Mouse (Mus musculus) kidney, adult 2 months (tissue): ENCODE measurements around the gene E430018J23Rik. TPM values are rescaled to one million over a fixed set of nuclear protein-coding genes. Genes with fewer than 3 reads are reported as not detected.
A peak's percentile ranks its signal among the peaks of the same experiment; 100 is the strongest.
"Not testable (repeated sequence)": the region's sequence is repeated elsewhere in the genome, so short reads cannot be mapped to it uniquely, and the experiment has no call there.

Source experiments
- DNase-seq: peaks from one replicate; pipeline ENCODE4 v3.0.0; 2021
- H3K27ac ChIP-seq: fragments of 200-500 bp; 2 replicates; pipeline ENCODE4 v1.5.1; 2012; ENCODE audit warnings: low read depth, low read length, control low read depth, inconsistent platforms; ENCODE audit not compliant: insufficient read depth
- H3K27me3 ChIP-seq: fragments of 200-500 bp; replicated peaks from 2 replicates; pipeline ENCODE4 v1.6.1; 2012; ENCODE audit warnings: mild to moderate bottlenecking, moderate library complexity, low read length, inconsistent platforms; ENCODE audit not compliant: control insufficient read depth, insufficient read depth
- H3K36me3 ChIP-seq: fragments of 200-500 bp; 2 replicates; pipeline ENCODE4 v1.6.1; 2012; ENCODE audit warnings: mild to moderate bottlenecking, moderate library complexity, low read length, inconsistent platforms; ENCODE audit not compliant: control insufficient read depth, insufficient read depth
- H3K4me1 ChIP-seq: fragments of 200-500 bp; 2 replicates; pipeline ENCODE4 v1.6.1; 2011; ENCODE audit warnings: low read length; ENCODE audit not compliant: control insufficient read depth, insufficient read depth
- H3K4me3 ChIP-seq: fragments of 200-500 bp; 2 replicates; pipeline ENCODE4 v1.5.1; 2011; ENCODE audit warnings: mild to moderate bottlenecking, low read depth, low read length, control low read depth; ENCODE audit not compliant: insufficient read depth
- CTCF ChIP-seq: fragments of 200-500 bp; conservative IDR thresholded peaks from 2 replicates; pipeline ENCODE4 v1.5.1; 2011; ENCODE audit warnings: low read depth, mild to moderate bottlenecking, control low read depth, low read length, moderate library complexity, mixed read lengths; ENCODE audit not compliant: insufficient read depth, insufficient read length
- POLR2A ChIP-seq: fragments of 200-500 bp; IDR thresholded peaks from one replicate; pipeline ENCODE4 v1.6.1; 2011; ENCODE audit warnings: low read depth, low read length, control low read depth
- WGBS: fragments of 180-500 bp; shearing (Covaris S2); methylation state at CpG from one replicate; pipeline ENCODE4 v1.1.7; 2018; 5-methylcytosine and 5-hydroxymethylcytosine counted together
- polyA plus RNA-seq: library from polyadenylated mRNA; depleted of rRNA; stranded (reverse); fragments of >200 nt; gene quantifications from 2 replicates; pipeline ENCODE4 v1.2.3, GENCODE M21; 2012

Gene E430018J23Rik
- polyA plus RNA-seq, 1 experiment: 5.5 TPM

DNA sequence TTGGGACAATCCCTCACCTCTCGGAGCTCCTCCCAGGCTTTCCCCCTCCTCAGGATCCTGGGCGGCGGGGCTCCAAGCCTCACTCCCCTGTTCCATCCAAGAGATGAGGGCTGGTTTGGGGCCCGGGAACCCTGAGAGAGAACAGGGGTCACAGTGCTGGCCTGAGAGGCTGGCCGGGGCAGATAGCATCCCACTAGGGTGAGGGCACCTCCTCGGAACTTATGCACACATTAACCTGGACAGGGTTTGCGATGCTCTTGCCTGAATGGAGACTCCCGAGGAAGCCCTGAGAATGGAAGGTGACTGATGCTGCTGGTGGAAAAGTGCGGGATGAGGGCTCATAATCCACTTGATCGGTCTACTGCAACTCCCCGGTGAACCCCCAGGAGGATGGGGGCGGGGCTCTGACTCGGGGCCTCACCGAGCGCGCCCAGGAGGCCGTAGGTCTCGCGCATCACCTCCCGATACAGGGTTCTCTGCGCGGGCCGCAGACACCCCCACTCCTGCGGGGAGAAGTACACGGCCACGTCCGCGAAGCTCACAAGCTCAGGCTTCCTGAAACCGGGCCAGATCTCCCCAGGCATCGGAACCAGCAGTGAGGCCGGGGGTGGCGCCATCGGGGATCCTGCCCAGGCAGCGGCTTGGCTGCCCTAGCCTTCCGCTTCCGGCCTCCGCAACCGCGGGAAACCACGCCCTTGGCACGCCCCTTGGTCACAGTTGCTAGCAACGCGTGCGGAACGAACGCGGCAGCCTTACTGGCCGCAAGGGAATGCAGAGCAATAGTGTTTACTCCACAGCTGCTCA is 28.2 kb upstream of the E430018J23Rik start, which contains the start of gene Zfp688:
Gene Zfp688 (minus strand): TSS at position 681 of the 804 bp plus-strand sequence.
- peaks cover 4% of the 10 kb centered on the region; the same call in 1 of the 2 replicates for H3K4me1 ChIP-seq
- DNase-seq: peak; percentile 97
- H3K27ac ChIP-seq: peak within 1 kb of the TSS; percentile 44
- H3K27me3 ChIP-seq: no peaks in the 10 kb centered on the region
- WGBS: under 1% methylated on average over 48 of the region's 48 CpGs
- peaks cover 1% of the 10 kb centered on the region; the same call in 1 of the 2 replicates for H3K36me3 ChIP-seq
- H3K4me3 ChIP-seq: peak within 1 kb of the TSS; percentile 75
- TF ChIP-seq POLR2A (peak; percentile 56), CTCF (0 out of 2 replicates have a peak, but pooled peaks have one; percentile 17)

- no peaks in the 10 kb centered on the region for H3K36me3 ChIP-seq
- H3K27me3 ChIP-seq: no peaks in the 10 kb centered on the region; the same call in 1 of the 2 replicates
- no peak overlapping the region for H3K4me3 ChIP-seq
- TF ChIP-seq POLR2A: no peak
- TF ChIP-seq CTCF: no peak
- DNase-seq: no peak
- no peak overlapping the region for H3K27ac ChIP-seq
- 88% methylated on average over 2 of the region's 2 CpGs for WGBS
- H3K4me1 ChIP-seq: peaks cover 2% of the 10 kb centered on the region; the same call in 1 of the 2 replicates
Measured at GRCm38 (mm10) chr7:127411418-127411817, 18.0 kb upstream of the E430018J23Rik start.

DNA sequence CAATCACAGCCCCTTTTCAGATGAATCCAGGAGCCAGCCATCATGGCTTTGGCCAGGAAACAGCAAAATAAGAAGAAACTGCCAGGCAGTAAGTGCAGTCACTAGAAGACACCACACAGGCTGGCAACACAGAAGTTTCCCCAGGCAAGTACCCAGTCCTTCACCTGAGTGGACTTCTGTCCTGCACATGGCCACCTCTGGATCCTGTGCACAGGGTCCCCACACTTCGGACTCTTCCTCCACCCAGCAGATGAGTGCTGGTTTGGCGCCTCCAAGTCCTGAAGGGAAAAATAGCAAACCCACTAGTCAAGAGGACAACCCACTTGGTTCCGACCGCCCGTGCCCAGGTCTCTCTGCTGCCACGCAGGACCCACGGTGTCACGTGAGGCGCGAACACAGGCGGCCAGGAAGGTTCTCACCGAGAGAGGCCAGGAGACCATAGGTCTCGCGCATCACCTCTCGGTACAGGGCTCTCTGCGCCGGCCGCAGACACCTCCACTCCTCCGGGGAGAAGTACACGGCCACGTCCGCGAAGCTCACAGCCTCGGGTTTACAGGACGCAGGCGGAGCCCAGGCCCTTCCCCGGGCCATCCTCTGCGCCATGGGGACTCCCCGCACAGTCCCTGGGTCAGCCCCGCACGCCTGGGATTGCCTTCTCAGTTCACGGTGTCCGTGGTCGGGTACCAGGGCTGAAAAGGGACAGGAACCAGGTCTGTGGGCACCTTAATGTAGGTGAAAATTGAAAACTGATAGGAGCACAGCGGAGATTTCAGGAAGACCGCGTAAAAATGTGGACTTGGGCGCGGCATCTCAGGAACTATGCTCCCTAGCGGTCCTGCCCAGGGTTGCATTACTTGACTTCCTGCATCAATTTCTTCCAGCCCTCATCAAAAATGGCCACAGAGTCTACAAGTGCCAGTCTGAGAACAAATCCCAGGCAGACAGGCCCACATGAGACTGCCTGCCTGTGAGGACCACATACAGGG is 12.9 kb upstream of the E430018J23Rik start, which contains the start of gene Zfp764:
Gene Zfp764 (minus strand): TSS at position 821 of the 986 bp plus-strand sequence.
- not testable (repeated sequence) for H3K36me3 ChIP-seq, H3K27me3 ChIP-seq, H3K4me1 ChIP-seq
- peak; percentile 95 for DNase-seq
- TF ChIP-seq CTCF (peak; percentile 73), POLR2A (peak; percentile 61)
- WGBS: 1% methylated on average over 40 of the region's 40 CpGs
- Histone ChIP-seq H3K4me3 (peak within 1 kb of the TSS; percentile 77), H3K27ac (peak within 1 kb of the TSS; percentile 72)

DNA sequence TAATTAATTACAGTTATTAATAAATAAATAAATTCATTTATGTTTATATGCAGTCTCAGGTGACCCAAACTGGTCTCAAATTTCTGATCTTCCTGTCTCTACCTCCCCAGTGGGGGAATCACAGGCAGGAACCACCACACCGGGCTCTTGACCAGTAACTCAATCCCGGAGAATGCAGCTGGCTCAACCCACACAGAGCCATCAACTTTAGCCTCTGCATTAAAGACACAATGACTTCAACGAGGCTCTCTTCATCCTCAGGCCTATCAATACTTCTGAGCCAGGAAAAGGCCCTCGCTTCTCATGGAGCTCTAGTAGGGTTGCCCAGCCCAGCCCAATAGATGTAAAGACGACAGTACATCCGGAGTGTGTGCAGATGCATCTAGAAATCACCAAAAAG is 10.7 kb upstream of the E430018J23Rik start:
- not testable (repeated sequence) for H3K36me3 ChIP-seq, H3K27ac ChIP-seq, DNase-seq, H3K4me1 ChIP-seq, H3K27me3 ChIP-seq, H3K4me3 ChIP-seq
- 79% methylated on average over 6 of the region's 6 CpGs for WGBS

- no peaks in the 10 kb centered on the region for H3K27me3 ChIP-seq
- no peak for DNase-seq
- H3K27ac ChIP-seq: no peak overlapping the region
- WGBS: 68% methylated on average over 2 of the region's 2 CpGs
- TF ChIP-seq CTCF: 0 out of 2 replicates have a peak, but pooled peaks have one; percentile 17
- no peak for TF ChIP-seq POLR2A
- H3K4me3 ChIP-seq: no peak overlapping the region
- H3K4me1 ChIP-seq: peaks cover 2% of the 10 kb centered on the region; the same call in 1 of the 2 replicates
- H3K36me3 ChIP-seq: no peaks in the 10 kb centered on the region
Measured at GRCm38 (mm10) chr7:127402980-127403379, 9.6 kb upstream of the E430018J23Rik start.

DNA sequence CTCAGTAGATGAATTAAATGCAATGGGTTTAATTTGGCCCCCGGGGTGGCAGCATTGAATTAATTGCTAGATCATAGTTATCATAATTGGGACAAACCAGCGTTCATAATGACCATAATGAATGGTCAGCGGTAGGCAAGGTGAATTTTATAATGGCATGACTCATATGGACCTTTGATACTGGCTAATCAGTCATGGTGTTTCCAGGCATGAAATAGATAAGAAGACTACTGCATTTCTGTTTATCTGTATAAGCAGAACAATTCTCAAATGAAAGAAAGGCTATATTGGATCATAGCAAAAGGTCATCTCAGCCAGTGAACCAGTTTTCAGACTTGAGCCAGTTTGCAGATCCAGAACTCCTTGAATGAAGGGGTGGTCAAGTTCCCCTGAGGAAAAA is 6.9 kb upstream of the E430018J23Rik start:
- Histone ChIP-seq H3K27me3 (no peaks in the 10 kb centered on the region), H3K27ac (no peak overlapping the region), H3K36me3 (no peaks in the 10 kb centered on the region), H3K4me1 (no peaks in the 10 kb centered on the region), H3K4me3 (no peak overlapping the region)
- DNase-seq: no peak
- TF ChIP-seq CTCF: no peak
- TF ChIP-seq POLR2A: no peak
- WGBS: 63% methylated on average over 3 of the region's 3 CpGs

GRCm38 (mm10) chr7:127393944-127394333 is 510 bp upstream of the E430018J23Rik start:
- no peaks in the 10 kb centered on the region for H3K27me3 ChIP-seq
- TF ChIP-seq POLR2A (no peak), CTCF (no peak)
- no peaks in the 10 kb centered on the region for H3K36me3 ChIP-seq
- H3K27ac ChIP-seq: peak overlapping the region; percentile 14; the same call in 1 of the 2 replicates
- 4% methylated on average over 7 of the region's 7 CpGs for WGBS
- peak overlapping the region; percentile 43 for H3K4me3 ChIP-seq
- H3K4me1 ChIP-seq: peaks cover 8% of the 10 kb centered on the region; the same call in 1 of the 2 replicates
- DNase-seq: no peak
